Mouse (Mus musculus): ENCODE results near the gene Sptlc2. TPM values are rescaled to one million over a fixed set of nuclear protein-coding genes. Genes with fewer than 3 reads are reported as not detected.
A peak's percentile ranks its signal among the peaks of the same experiment; 100 is the strongest.

Gene Sptlc2
- polyA plus RNA-seq, 1 experiment, result 0.80 TPM

- peaks cover 48% of the 10 kb centered on the region for H3K36me3 ChIP-seq (ENCODE audit: control insufficient read depth)
- H3K4me1 ChIP-seq (ENCODE audit: control insufficient read depth), result peaks cover 32% of the 10 kb centered on the region
- peak within 1 kb of the TSS; percentile 87 for H3K4me3 ChIP-seq (replicated peaks)
- no peaks in the 10 kb centered on the region for H3K27me3 ChIP-seq (ENCODE audit: control insufficient read depth)
- no peaks in the 10 kb centered on the region for H3K9me3 ChIP-seq (ENCODE audit: control insufficient read depth, low read length)
- TF ChIP-seq TAL1 (IDR thresholded peaks at IDR 0.05; ENCODE audit: low read length) (no peak), GATA1 (IDR thresholded peaks at IDR 0.05; ENCODE audit: low read length) (peak; percentile 19; the same call in 1 of the 2 replicates)
These were observed 121.9 kb downstream of the Sptlc2 start, which contains the start of the genes Vipas39 and Ahsa1 for GRCm38 (mm10) chr12:87266108-87266826. Gene Vipas39, minus strand, starts transcription at chr12:87266256. Gene Ahsa1, plus strand, starts transcription at chr12:87266479.

DNA sequence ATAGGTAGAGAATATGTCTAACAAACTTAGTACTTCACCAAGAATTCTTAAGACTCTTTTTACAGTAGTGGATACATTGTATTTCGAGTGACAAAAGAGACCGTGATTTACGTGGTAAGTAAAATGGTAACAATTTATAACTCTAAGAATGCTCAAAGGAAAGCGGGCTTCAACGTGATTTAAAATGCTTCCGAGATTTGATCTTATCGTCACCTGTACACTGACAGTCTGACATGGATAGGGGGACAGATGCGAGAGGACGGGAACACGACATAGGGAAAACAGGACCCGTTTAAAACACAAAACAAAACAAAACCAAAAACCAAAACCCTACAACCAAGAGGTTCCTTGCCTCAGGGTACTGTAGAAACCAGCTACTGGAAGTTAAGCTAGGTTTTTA is 122.7 kb downstream of the Sptlc2 start:
- Histone ChIP-seq H3K36me3 (ENCODE audit: control insufficient read depth) (peaks cover 45% of the 10 kb centered on the region), H3K4me3 (replicated peaks) (peak overlapping the region; percentile 87), H3K9me3 (ENCODE audit: control insufficient read depth, low read length) (no peaks in the 10 kb centered on the region), H3K4me1 (ENCODE audit: control insufficient read depth) (peaks cover 32% of the 10 kb centered on the region), H3K27me3 (ENCODE audit: control insufficient read depth) (no peaks in the 10 kb centered on the region)
- no peak for TF ChIP-seq GATA1 (IDR thresholded peaks at IDR 0.05; ENCODE audit: low read length)
- no peak for TF ChIP-seq TAL1 (IDR thresholded peaks at IDR 0.05; ENCODE audit: low read length)

- Histone ChIP-seq H3K9me3 (ENCODE audit: control insufficient read depth, low read length) (no peaks in the 10 kb centered on the region), H3K36me3 (ENCODE audit: control insufficient read depth) (peaks cover 51% of the 10 kb centered on the region), H3K4me1 (ENCODE audit: control insufficient read depth) (peaks cover 23% of the 10 kb centered on the region), H3K27me3 (ENCODE audit: control insufficient read depth) (no peaks in the 10 kb centered on the region), H3K4me3 (replicated peaks) (no peak overlapping the region)
- TF ChIP-seq TAL1 (IDR thresholded peaks at IDR 0.05; ENCODE audit: low read length) (no peak), GATA1 (IDR thresholded peaks at IDR 0.05; ENCODE audit: low read length) (no peak)
These were observed 127.6 kb downstream of the Sptlc2 start for GRCm38 (mm10) chr12:87260562-87260961.

DNA sequence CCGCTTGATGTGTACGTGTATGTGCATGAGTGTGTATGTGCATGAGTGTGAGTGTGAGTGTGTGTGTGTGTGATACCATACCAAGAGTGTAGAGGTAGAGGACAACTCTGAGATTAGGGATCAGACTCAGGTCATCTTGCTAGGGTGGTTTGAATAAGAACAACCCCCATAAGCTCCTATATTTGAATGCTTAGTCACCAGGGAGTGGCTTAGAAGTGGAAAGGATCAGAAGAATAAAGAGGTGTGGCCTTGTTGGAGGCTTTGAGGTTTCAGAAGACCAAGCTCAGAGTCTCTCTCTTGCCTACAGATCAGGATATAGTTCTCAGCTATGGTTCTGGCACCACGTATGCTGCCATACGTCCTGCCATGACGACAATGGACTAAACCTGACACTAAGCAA is 131.5 kb downstream of the Sptlc2 start:
- H3K4me3 ChIP-seq (replicated peaks), result no peak overlapping the region
- no peak for TF ChIP-seq GATA1 (IDR thresholded peaks at IDR 0.05; ENCODE audit: low read length)
- no peaks in the 10 kb centered on the region; the same call in 1 of the 2 replicates for H3K9me3 ChIP-seq (ENCODE audit: control insufficient read depth, low read length)
- H3K36me3 ChIP-seq (ENCODE audit: control insufficient read depth), result peaks cover 66% of the 10 kb centered on the region
- no peaks in the 10 kb centered on the region for H3K27me3 ChIP-seq (ENCODE audit: control insufficient read depth)
- peaks cover 15% of the 10 kb centered on the region for H3K4me1 ChIP-seq (ENCODE audit: control insufficient read depth)

Other genes with a start within 250 kb of the Sptlc2 start
- gene Gstz1, start 241.2 kb downstream of the Sptlc2 start, polyA plus RNA-seq (2012), result 0.29 and 0.41 TPM in 2 replicates
- 0.09 and 0.11 TPM in 2 replicates for gene Pomt2, start 240.4 kb downstream of the Sptlc2 start, polyA plus RNA-seq (2012)
- not detected in 2 replicates for gene Samd15, start 188.6 kb downstream of the Sptlc2 start, polyA plus RNA-seq (2012)
- gene Tmed8, start 187.9 kb downstream of the Sptlc2 start, polyA plus RNA-seq (2012), result 0.01 and 0.02 TPM in 2 replicates
- gene Noxred1, start 149.6 kb downstream of the Sptlc2 start, polyA plus RNA-seq (2012), result 0.03 TPM in 1 of 2 replicates, not detected in the other
- gene Vipas39, start 122.1 kb downstream of the Sptlc2 start, polyA plus RNA-seq (2012), result 0.06 TPM in 1 of 2 replicates, not detected in the other
- gene Ahsa1, start 121.9 kb downstream of the Sptlc2 start, polyA plus RNA-seq (2012), result 12.6 and 13.5 TPM in 2 replicates
- gene Ism2, start 88.7 kb downstream of the Sptlc2 start, polyA plus RNA-seq (2012), result not detected in 2 replicates
- gene Slirp, start 55.5 kb upstream of the Sptlc2 start, polyA plus RNA-seq (2012), result 0.18 TPM in 1 of 2 replicates, not detected in the other
- gene Alkbh1, start 55.7 kb upstream of the Sptlc2 start, polyA plus RNA-seq (2012), result 3.9 and 4.8 TPM in 2 replicates
- gene Snw1, start 83.9 kb upstream of the Sptlc2 start, polyA plus RNA-seq (2012), result 2.1 and 2.5 TPM in 2 replicates
- not detected in 2 replicates for gene Gm5788, start 106.4 kb upstream of the Sptlc2 start, polyA plus RNA-seq (2012)
- 0.03 TPM in 1 of 2 replicates, not detected in the other for gene Gm8300, start 126.0 kb upstream of the Sptlc2 start, polyA plus RNA-seq (2012)
- gene Oog1, start 214.3 kb upstream of the Sptlc2 start, polyA plus RNA-seq (2012), result not detected in 2 replicates
- gene Gm4027, start 230.5 kb upstream of the Sptlc2 start, polyA plus RNA-seq (2012), result not detected in 2 replicates

Data from erythroblast, embryonic 14.5 days (primary cell).